Mouse (Mus musculus): ENCODE measurements around the gene Gm8356. TPM values are rescaled to one million over a fixed set of nuclear protein-coding genes. Genes with fewer than 3 reads are reported as not detected.

Gene Gm8356
- polyA plus RNA-seq (2015; fragmentation: Nextera tagmentation; extraction: Ambion mirVana): not detected in 2 replicates

DNA sequence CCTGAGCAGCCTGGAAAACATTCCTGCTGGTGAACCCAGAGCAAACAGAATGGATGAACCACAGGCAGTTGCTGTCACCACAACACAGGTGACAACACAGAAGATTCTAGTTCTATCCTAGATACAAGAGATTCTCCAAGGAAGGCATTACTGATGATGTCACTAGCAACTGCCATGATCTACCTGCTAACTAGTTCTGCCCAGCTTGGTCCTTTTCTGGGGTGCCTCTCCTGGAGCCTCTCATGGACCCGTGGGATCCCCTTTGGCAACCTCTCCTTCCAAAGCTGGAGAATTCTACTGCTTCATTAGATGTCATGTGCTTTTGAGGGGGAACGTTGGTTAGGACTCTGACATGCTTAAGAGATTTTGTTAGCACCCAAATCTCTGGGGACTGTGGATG is at the start of gene Gm8356:
Gm8356 (minus strand) TSS at position 101 of the 400 bp plus-strand sequence.

Other genes starting within 250 kb of the Gm8356 start
- not detected in 2 replicates for gene Gm21103, start 232.4 kb downstream of the Gm8356 start, polyA plus RNA-seq (2015; fragmentation: Nextera tagmentation; extraction: Ambion mirVana)
- gene Gm3618, start 193.6 kb downstream of the Gm8356 start, polyA plus RNA-seq (2015; fragmentation: Nextera tagmentation; extraction: Ambion mirVana): not detected in 2 replicates
- not detected in 2 replicates for gene Gm16440, start 147.0 kb downstream of the Gm8356 start, polyA plus RNA-seq (2015; fragmentation: Nextera tagmentation; extraction: Ambion mirVana)
- 4.2 and 7.7 TPM in 2 replicates for gene Gm3591, start 124.8 kb downstream of the Gm8356 start, polyA plus RNA-seq (2015; fragmentation: Nextera tagmentation; extraction: Ambion mirVana)
- not detected in 2 replicates for gene Gm3594, start 92.7 kb downstream of the Gm8356 start, polyA plus RNA-seq (2015; fragmentation: Nextera tagmentation; extraction: Ambion mirVana)
- gene Gm3629, start 53.3 kb upstream of the Gm8356 start, polyA plus RNA-seq (2015; fragmentation: Nextera tagmentation; extraction: Ambion mirVana): 0.66 and 1.4 TPM in 2 replicates
- 0.44 TPM in 1 of 2 replicates, not detected in the other for gene Gm3460, start 85.1 kb upstream of the Gm8356 start, polyA plus RNA-seq (2015; fragmentation: Nextera tagmentation; extraction: Ambion mirVana)
- not detected in 2 replicates for gene Gm10251, start 146.9 kb upstream of the Gm8356 start, polyA plus RNA-seq (2015; fragmentation: Nextera tagmentation; extraction: Ambion mirVana)
- gene Gm8050, start 183.0 kb upstream of the Gm8356 start, polyA plus RNA-seq (2015; fragmentation: Nextera tagmentation; extraction: Ambion mirVana): not detected in 2 replicates
- gene Gm3636, start 205.0 kb upstream of the Gm8356 start, polyA plus RNA-seq (2015; fragmentation: Nextera tagmentation; extraction: Ambion mirVana): 10.9 and 12.7 TPM in 2 replicates
- not detected in 2 replicates for gene Gm8362, start 237.1 kb upstream of the Gm8356 start, polyA plus RNA-seq (2015; fragmentation: Nextera tagmentation; extraction: Ambion mirVana)